Mouse (Mus musculus): ENCODE results near the gene Schip1. TPM values are rescaled to one million over a fixed set of nuclear protein-coding genes. Genes with fewer than 3 reads are reported as not detected.
A peak's percentile ranks its signal among the peaks of the same experiment; 100 is the strongest.

Gene Schip1
- polyA plus RNA-seq, 1 experiment from 2014 or later, result 71.8 TPM

DNA sequence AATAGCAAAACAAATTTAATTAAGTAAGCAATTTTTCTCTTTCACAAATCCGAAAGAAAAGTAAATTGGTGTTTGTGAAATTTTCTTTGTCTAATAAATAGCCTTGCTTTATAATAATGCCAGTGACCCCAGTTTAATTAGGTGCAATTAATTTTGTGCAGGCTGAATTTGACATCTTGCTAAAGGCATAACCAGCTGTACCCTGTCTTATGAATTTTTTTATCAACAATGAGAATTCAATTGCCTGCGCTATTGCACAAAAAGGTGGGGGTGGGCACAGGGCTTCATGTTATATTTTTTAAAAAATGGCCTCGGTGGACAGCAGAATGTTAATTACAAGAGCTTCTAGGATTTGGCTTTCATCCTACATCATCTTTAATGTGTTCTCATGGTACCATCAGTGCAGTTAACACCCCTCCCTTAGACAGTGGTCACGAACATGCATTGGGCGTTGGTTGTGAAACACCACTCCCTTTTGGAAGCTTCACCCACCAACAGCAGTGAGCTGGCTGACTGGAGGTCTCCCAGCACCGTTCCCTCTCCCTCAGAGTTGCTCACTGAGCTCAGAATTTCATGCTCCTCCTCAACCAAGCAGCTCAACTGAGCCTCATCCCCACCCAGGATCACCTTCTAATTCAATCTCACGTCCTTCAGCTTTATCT, 541.5 kb downstream of the Schip1 start:
- no peak overlapping the region for H3K4me2 ChIP-seq (ENCODE audit: low read length)
- H3K4me1 ChIP-seq (replicated peaks; ENCODE audit: insufficient read depth, low read length), result 0 out of 2 replicates have a peak, but pooled peaks cover 4% of the 10 kb centered on the region
- no peak for DNase-seq (ENCODE audit: low spot score)
- H3K36me3 ChIP-seq (ENCODE audit: insufficient read depth, low read length), result no peaks in the 10 kb centered on the region
- no peak for ATAC-seq (replicated peaks; ENCODE audit: low FRiP score, low read depth)
- no peak overlapping the region for H3K27ac ChIP-seq
- H3K4me3 ChIP-seq (replicated peaks; ENCODE audit: low read depth, low read length), result no peak overlapping the region
- TF ChIP-seq CTCF (IDR thresholded peaks at IDR 0.05; ENCODE audit: low read depth), result no peak
- 74% methylated on average over 7 of the region's 7 CpGs for WGBS
- no peaks in the 10 kb centered on the region for H3K27me3 ChIP-seq (ENCODE audit: insufficient read depth, low read length)
- H3K9me3 ChIP-seq (replicated peaks; ENCODE audit: low read length), result no peaks in the 10 kb centered on the region
- no peak overlapping the region for H3K9ac ChIP-seq (ENCODE audit: low read depth, low read length)

DNA sequence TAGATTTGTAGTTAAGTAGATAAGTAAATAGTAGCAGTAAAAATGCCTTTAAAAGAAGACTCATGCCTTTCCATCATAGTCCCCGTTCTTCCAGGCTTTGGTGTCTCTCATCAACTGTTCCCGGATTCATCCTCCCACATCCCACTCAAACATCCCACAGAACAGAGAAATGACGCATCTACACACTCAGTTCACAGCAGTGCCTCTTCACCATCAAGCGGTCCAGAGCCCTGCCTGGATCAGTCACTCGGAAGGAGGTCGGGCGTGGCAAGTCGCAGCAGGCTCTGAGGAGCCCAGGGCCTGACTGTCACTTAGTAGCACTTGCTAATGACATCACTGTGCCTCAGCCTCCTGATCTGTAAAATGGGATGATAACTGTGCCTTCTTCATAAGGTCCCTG, 542.1 kb downstream of the Schip1 start:
- no peak overlapping the region for H3K4me2 ChIP-seq (ENCODE audit: low read length)
- no peaks in the 10 kb centered on the region for H3K9me3 ChIP-seq (replicated peaks; ENCODE audit: low read length)
- DNase-seq (ENCODE audit: low spot score) (no peak), ATAC-seq (replicated peaks; ENCODE audit: low FRiP score, low read depth) (no peak)
- no peak overlapping the region for H3K4me3 ChIP-seq (replicated peaks; ENCODE audit: low read depth, low read length)
- no peak overlapping the region for H3K9ac ChIP-seq (ENCODE audit: low read depth, low read length)
- WGBS, result 86% methylated on average over 8 of the region's 8 CpGs
- H3K27me3 ChIP-seq (ENCODE audit: insufficient read depth, low read length), result no peaks in the 10 kb centered on the region
- 0 out of 2 replicates have a peak, but pooled peaks cover 9% of the 10 kb centered on the region for H3K4me1 ChIP-seq (replicated peaks; ENCODE audit: insufficient read depth, low read length)
- TF ChIP-seq CTCF (IDR thresholded peaks at IDR 0.05; ENCODE audit: low read depth), result no peak
- H3K27ac ChIP-seq, result no peak overlapping the region
- H3K36me3 ChIP-seq (ENCODE audit: insufficient read depth, low read length), result no peaks in the 10 kb centered on the region

DNA sequence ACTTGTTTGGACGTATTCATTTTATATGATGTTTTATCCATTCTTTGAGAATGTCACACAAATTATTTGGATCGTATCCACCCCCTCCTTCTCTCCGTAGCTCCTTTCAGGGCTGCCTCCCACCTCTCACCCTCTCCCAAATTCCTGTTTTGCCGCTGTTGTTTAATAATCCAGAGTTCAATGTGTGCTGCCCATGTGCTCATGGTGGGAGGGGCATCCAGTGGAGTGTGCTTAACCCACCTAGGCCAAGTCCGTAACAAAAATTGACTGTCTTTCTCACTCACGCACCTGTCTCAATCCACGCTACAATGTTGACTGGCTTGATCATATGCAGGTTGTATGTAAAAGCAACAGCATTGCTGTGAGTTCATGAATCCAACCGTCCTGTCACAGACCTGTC, 542.7 kb downstream of the Schip1 start:
- Histone ChIP-seq H3K9ac (ENCODE audit: low read depth, low read length) (no peak overlapping the region), H3K4me2 (ENCODE audit: low read length) (no peak overlapping the region), H3K27ac (no peak overlapping the region), H3K27me3 (ENCODE audit: insufficient read depth, low read length) (no peaks in the 10 kb centered on the region), H3K4me3 (replicated peaks; ENCODE audit: low read depth, low read length) (no peak overlapping the region), H3K36me3 (ENCODE audit: insufficient read depth, low read length) (no peaks in the 10 kb centered on the region), H3K4me1 (replicated peaks; ENCODE audit: insufficient read depth, low read length) (peaks cover 9% of the 10 kb centered on the region; the same call in 1 of the 2 replicates), H3K9me3 (replicated peaks; ENCODE audit: low read length) (no peaks in the 10 kb centered on the region)
- no peak for TF ChIP-seq CTCF (IDR thresholded peaks at IDR 0.05; ENCODE audit: low read depth)
- WGBS, result 85% methylated on average over 8 of the region's 8 CpGs
- ATAC-seq (replicated peaks; ENCODE audit: low FRiP score, low read depth) (no peak), DNase-seq (ENCODE audit: low spot score) (no peak)

DNA sequence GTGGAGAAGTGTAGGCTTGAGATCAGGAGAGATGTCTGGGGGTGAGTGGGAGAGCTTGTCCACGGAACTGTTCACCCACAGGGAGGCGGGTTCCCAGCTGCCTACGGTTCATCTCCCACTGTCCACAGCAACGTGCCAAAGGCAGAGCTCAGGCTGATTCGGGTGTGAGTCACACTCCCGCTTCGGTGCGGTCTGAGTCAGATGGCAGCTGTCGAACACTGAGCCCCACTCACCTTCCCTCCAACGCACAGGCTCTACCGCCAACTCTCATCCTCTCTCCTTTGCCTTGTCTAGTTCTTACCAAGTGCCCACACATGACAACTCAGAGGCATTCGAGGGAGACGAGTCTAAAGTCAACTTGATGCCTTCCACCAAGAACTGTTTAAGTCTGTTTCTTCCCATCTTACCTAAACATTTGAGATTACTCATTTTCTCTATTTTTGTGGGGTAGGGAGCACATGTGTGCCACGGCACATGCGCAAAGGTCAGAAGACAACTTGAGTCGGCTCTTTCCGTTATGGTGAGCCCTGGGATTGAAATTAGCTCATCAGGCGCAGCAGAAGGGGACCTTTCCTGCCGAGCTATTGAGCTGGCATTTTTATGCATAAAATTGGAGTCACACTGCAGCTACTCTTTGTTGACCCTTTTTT, 544.4 kb downstream of the Schip1 start:
- 0 out of 2 replicates have a peak, but pooled peaks have one; percentile 33 for ATAC-seq (replicated peaks; ENCODE audit: low FRiP score, low read depth)
- H3K27me3 ChIP-seq (ENCODE audit: insufficient read depth, low read length), result no peaks in the 10 kb centered on the region
- no peak overlapping the region for H3K9ac ChIP-seq (ENCODE audit: low read depth, low read length)
- TF ChIP-seq CTCF (IDR thresholded peaks at IDR 0.05; ENCODE audit: low read depth), result no peak
- no peak overlapping the region for H3K27ac ChIP-seq
- no peak overlapping the region for H3K4me3 ChIP-seq (replicated peaks; ENCODE audit: low read depth, low read length)
- H3K9me3 ChIP-seq (replicated peaks; ENCODE audit: low read length), result no peaks in the 10 kb centered on the region
- H3K4me1 ChIP-seq (replicated peaks; ENCODE audit: insufficient read depth, low read length), result peaks cover 9% of the 10 kb centered on the region; the same call in 1 of the 2 replicates
- no peak overlapping the region for H3K4me2 ChIP-seq (ENCODE audit: low read length)
- no peak for DNase-seq (ENCODE audit: low spot score)
- H3K36me3 ChIP-seq (ENCODE audit: insufficient read depth, low read length), result no peaks in the 10 kb centered on the region
- 61% methylated on average over 19 of the region's 19 CpGs for WGBS

DNA sequence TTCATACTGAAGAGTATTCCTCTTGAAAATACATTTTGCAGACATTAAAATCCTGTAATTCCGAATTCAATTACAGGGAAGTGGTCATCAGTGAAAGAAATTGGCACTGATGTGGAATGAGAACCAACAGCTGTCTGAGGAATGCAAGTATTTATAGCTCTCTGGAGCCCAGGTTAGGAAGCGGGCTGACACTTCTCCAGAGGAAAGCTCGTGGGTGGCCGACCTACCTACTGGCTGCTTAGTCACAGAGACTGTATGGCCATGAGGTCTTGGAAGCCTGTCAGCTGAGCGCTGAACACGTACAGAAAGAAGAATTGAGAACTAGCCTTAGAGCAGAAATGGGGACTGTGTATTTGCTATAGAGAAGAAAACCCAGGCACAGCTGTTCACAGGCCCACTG, 545.4 kb downstream of the Schip1 start:
- DNase-seq (ENCODE audit: low spot score), result peak; percentile 41
- Histone ChIP-seq H3K9me3 (replicated peaks; ENCODE audit: low read length) (no peaks in the 10 kb centered on the region), H3K4me1 (replicated peaks; ENCODE audit: insufficient read depth, low read length) (peaks cover 9% of the 10 kb centered on the region; the same call in 1 of the 2 replicates), H3K4me3 (replicated peaks; ENCODE audit: low read depth, low read length) (no peak overlapping the region), H3K27ac (no peak overlapping the region), H3K9ac (ENCODE audit: low read depth, low read length) (no peak overlapping the region), H3K36me3 (ENCODE audit: insufficient read depth, low read length) (no peaks in the 10 kb centered on the region), H3K27me3 (ENCODE audit: insufficient read depth, low read length) (no peaks in the 10 kb centered on the region), H3K4me2 (ENCODE audit: low read length) (no peak overlapping the region)
- no peak for TF ChIP-seq CTCF (IDR thresholded peaks at IDR 0.05; ENCODE audit: low read depth)
- WGBS, result 40% methylated on average over 6 of the region's 6 CpGs
- ATAC-seq (replicated peaks; ENCODE audit: low FRiP score, low read depth), result no peak

DNA sequence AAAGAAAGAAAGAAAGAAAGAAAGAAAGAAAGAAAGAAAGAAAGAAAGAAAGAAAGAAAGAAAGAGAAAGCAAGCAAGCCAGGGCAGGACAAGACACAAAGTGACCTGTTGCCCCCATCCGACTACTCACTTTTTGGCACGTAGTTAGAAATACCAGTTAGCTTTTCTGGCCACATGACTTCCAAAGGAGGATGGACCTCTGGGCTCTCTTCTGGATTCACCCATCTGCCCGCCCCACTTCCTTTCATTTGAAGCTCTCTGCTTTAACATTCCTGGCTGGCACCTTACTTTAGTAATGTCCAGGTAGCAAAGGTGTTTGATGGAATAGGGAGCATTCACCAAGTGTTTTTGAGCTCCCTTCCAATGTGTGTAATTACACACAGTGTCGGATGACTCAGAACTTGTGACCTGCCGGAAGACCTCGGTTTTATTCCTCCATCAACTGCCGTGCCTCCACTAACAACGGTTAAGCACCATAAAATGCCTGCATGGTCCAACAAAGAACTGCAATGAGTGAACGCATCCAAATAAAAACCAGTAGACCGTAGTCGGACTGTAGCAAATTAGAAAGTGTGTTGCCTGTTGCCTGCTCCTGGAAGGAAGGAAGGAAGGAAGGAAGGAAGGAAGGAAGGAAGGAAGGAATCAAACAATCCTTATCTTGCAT, 546.1 kb downstream of the Schip1 start:
- Histone ChIP-seq H3K27me3 (ENCODE audit: insufficient read depth, low read length) (no peaks in the 10 kb centered on the region), H3K4me1 (replicated peaks; ENCODE audit: insufficient read depth, low read length) (peaks cover 9% of the 10 kb centered on the region; the same call in 1 of the 2 replicates), H3K36me3 (ENCODE audit: insufficient read depth, low read length) (no peaks in the 10 kb centered on the region), H3K9ac (ENCODE audit: low read depth, low read length) (no peak overlapping the region), H3K27ac (no peak overlapping the region; the same call in 1 of the 2 replicates), H3K4me3 (replicated peaks; ENCODE audit: low read depth, low read length) (no peak overlapping the region), H3K9me3 (replicated peaks; ENCODE audit: low read length) (no peaks in the 10 kb centered on the region), H3K4me2 (ENCODE audit: low read length) (no peak overlapping the region)
- DNase-seq (ENCODE audit: low spot score), result peak; percentile 71
- ATAC-seq (replicated peaks; ENCODE audit: low FRiP score, low read depth), result peak; percentile 53; the same call in 1 of the 2 replicates
- 40% methylated on average over 11 of the region's 11 CpGs for WGBS
- no peak for TF ChIP-seq CTCF (IDR thresholded peaks at IDR 0.05; ENCODE audit: low read depth)
